Mouse (Mus musculus): ENCODE results near the gene Klrb1c.
"Not testable (repeated sequence)": the region's sequence is repeated elsewhere in the genome, so short reads cannot be mapped to it uniquely, and the experiment has no call there.

The Klrb1c gene

GRCm38 (mm10) chr6:128797936-128798771 is 9.1 kb upstream of the Klrb1c start:
- DNase-seq (ENCODE audit: low spot score), result peak; percentile 62

- no peak for DNase-seq (ENCODE audit: low spot score)
Observed at GRCm38 (mm10) chr6:128797185-128797905, 8.3 kb upstream of the Klrb1c start.

GRCm38 (mm10) chr6:128796321-128796955 is 7.4 kb upstream of the Klrb1c start:
- DNase-seq (ENCODE audit: low spot score), result no peak

GRCm38 (mm10) chr6:128793734-128794133 is 4.7 kb upstream of the Klrb1c start:
- no peak for DNase-seq (ENCODE audit: low spot score)

GRCm38 (mm10) chr6:128790491-128790994 is 1.5 kb upstream of the Klrb1c start:
- DNase-seq (ENCODE audit: low spot score), result not testable (repeated sequence)

GRCm38 (mm10) chr6:128788517-128788916 is 498 bp downstream of the Klrb1c start:
- no peak for DNase-seq (ENCODE audit: low spot score)

- DNase-seq (ENCODE audit: low spot score), result not testable (repeated sequence)
Observed at GRCm38 (mm10) chr6:128786396-128786795, 2.6 kb downstream of the Klrb1c start.

- DNase-seq (ENCODE audit: low spot score), result peak; percentile 75
Observed at GRCm38 (mm10) chr6:128769481-128770253, 19.3 kb downstream of the Klrb1c start.

GRCm38 (mm10) chr6:128768047-128768446 is 21.0 kb downstream of the Klrb1c start:
- no peak for DNase-seq (ENCODE audit: low spot score)

GRCm38 (mm10) chr6:128766486-128767254 is 22.3 kb downstream of the Klrb1c start:
- DNase-seq (ENCODE audit: low spot score), result peak; percentile 84

- DNase-seq (ENCODE audit: low spot score), result no peak
Observed at GRCm38 (mm10) chr6:128765211-128765610, 23.8 kb downstream of the Klrb1c start.

GRCm38 (mm10) chr6:128764598-128764997 is 24.4 kb downstream of the Klrb1c start:
- no peak for DNase-seq (ENCODE audit: low spot score)

- peak; percentile 99 for DNase-seq (ENCODE audit: low spot score)
Observed at GRCm38 (mm10) chr6:128763736-128764523, 25.1 kb downstream of the Klrb1c start.

- not testable (repeated sequence) for DNase-seq (ENCODE audit: low spot score)
Observed at GRCm38 (mm10) chr6:128762892-128763670, 25.9 kb downstream of the Klrb1c start.

GRCm38 (mm10) chr6:128761144-128761540 is 27.9 kb downstream of the Klrb1c start:
- peak; percentile 38 for DNase-seq (ENCODE audit: low spot score)

GRCm38 (mm10) chr6:128760416-128761143 is 28.4 kb downstream of the Klrb1c start:
- DNase-seq (ENCODE audit: low spot score), result peak; percentile 92

- DNase-seq (ENCODE audit: low spot score), result peak; percentile 93
Observed at GRCm38 (mm10) chr6:128760016-128760415, 29.0 kb downstream of the Klrb1c start.

- DNase-seq (ENCODE audit: low spot score), result no peak
Observed at GRCm38 (mm10) chr6:128759221-128759950, 29.6 kb downstream of the Klrb1c start.
